Mouse (Mus musculus): ENCODE measurements around the gene Gpx3. TPM values are rescaled to one million over a fixed set of nuclear protein-coding genes. Genes with fewer than 3 reads are reported as not detected.

Gpx3 gene
- polyA plus RNA-seq, 1 experiment from 2014 or later = 22.6 TPM

GRCm38 (mm10) chr11:54905931-54906330, 3.7 kb downstream of the Gpx3 start:
- H3K4me1 ChIP-seq (ENCODE audit: control insufficient read depth, insufficient read depth, low read length) = no peaks in the 10 kb centered on the region
- DNase-seq (no peak), ATAC-seq (ENCODE audit: low FRiP score, low TSS enrichment) (no peak)
- no peaks in the 10 kb centered on the region for H3K9me3 ChIP-seq (ENCODE audit: control insufficient read depth, low read length)
- no peak overlapping the region for H3K4me3 ChIP-seq (replicated peaks; ENCODE audit: low read depth, low read length)
- no peaks in the 10 kb centered on the region for H3K27me3 ChIP-seq (ENCODE audit: control insufficient read depth, insufficient read depth, low read length)
- peaks cover 6% of the 10 kb centered on the region; the same call in 1 of the 2 replicates for H3K36me3 ChIP-seq (ENCODE audit: control insufficient read depth, insufficient read depth, low read length)
- no peak overlapping the region for H3K4me2 ChIP-seq (ENCODE audit: low read length)
- H3K9ac ChIP-seq (replicated peaks; ENCODE audit: low read length) = no peak overlapping the region
- H3K27ac ChIP-seq (replicated peaks; ENCODE audit: low read depth, low read length) = no peak overlapping the region
- 69% methylated on average over 4 of the region's 4 CpGs for whole genome bisulfite sequencing

- H3K4me3 ChIP-seq (replicated peaks; ENCODE audit: low read depth, low read length) = no peak overlapping the region
- 93% methylated on average over 4 of the region's 4 CpGs for WGBS
- DNase-seq (no peak), ATAC-seq (ENCODE audit: low FRiP score, low TSS enrichment) (no peak)
- no peak overlapping the region for H3K27ac ChIP-seq (replicated peaks; ENCODE audit: low read depth, low read length)
- H3K27me3 ChIP-seq (ENCODE audit: control insufficient read depth, insufficient read depth, low read length) = no peaks in the 10 kb centered on the region
- no peak overlapping the region for H3K4me2 ChIP-seq (ENCODE audit: low read length)
- H3K9me3 ChIP-seq (ENCODE audit: control insufficient read depth, low read length) = no peaks in the 10 kb centered on the region
- H3K36me3 ChIP-seq (ENCODE audit: control insufficient read depth, insufficient read depth, low read length) = peaks cover 8% of the 10 kb centered on the region; the same call in 1 of the 2 replicates
- H3K9ac ChIP-seq (replicated peaks; ENCODE audit: low read length) = no peak overlapping the region
- no peaks in the 10 kb centered on the region for H3K4me1 ChIP-seq (ENCODE audit: control insufficient read depth, insufficient read depth, low read length)
These were observed 4.2 kb downstream of the Gpx3 start for GRCm38 (mm10) chr11:54906466-54906865.

- Histone ChIP-seq H3K9me3 (ENCODE audit: control insufficient read depth, low read length) (no peaks in the 10 kb centered on the region), H3K4me2 (ENCODE audit: low read length) (no peak overlapping the region), H3K27ac (replicated peaks; ENCODE audit: low read depth, low read length) (no peak overlapping the region), H3K27me3 (ENCODE audit: control insufficient read depth, insufficient read depth, low read length) (no peaks in the 10 kb centered on the region), H3K4me3 (replicated peaks; ENCODE audit: low read depth, low read length) (no peak overlapping the region), H3K4me1 (ENCODE audit: control insufficient read depth, insufficient read depth, low read length) (no peaks in the 10 kb centered on the region), H3K9ac (replicated peaks; ENCODE audit: low read length) (no peak overlapping the region), H3K36me3 (ENCODE audit: control insufficient read depth, insufficient read depth, low read length) (peaks cover 8% of the 10 kb centered on the region; the same call in 1 of the 2 replicates)
- no peak for ATAC-seq (ENCODE audit: low FRiP score, low TSS enrichment)
- DNase-seq = no peak
- WGBS = 88% methylated on average over 5 of the region's 5 CpGs
These were observed 5.0 kb downstream of the Gpx3 start for GRCm38 (mm10) chr11:54907259-54907658.

- DNase-seq (no peak), ATAC-seq (ENCODE audit: low FRiP score, low TSS enrichment) (no peak)
- no peak overlapping the region for H3K4me3 ChIP-seq (replicated peaks; ENCODE audit: low read depth, low read length)
- H3K36me3 ChIP-seq (ENCODE audit: control insufficient read depth, insufficient read depth, low read length) = peaks cover 14% of the 10 kb centered on the region; the same call in 1 of the 2 replicates
- no peak overlapping the region for H3K27ac ChIP-seq (replicated peaks; ENCODE audit: low read depth, low read length)
- no peaks in the 10 kb centered on the region for H3K27me3 ChIP-seq (ENCODE audit: control insufficient read depth, insufficient read depth, low read length)
- no peak overlapping the region for H3K9ac ChIP-seq (replicated peaks; ENCODE audit: low read length)
- no peak overlapping the region for H3K4me2 ChIP-seq (ENCODE audit: low read length)
- 95% methylated on average over 11 of the region's 11 CpGs for WGBS
- no peaks in the 10 kb centered on the region for H3K4me1 ChIP-seq (ENCODE audit: control insufficient read depth, insufficient read depth, low read length)
- no peaks in the 10 kb centered on the region for H3K9me3 ChIP-seq (ENCODE audit: control insufficient read depth, low read length)
These were observed 7.0 kb downstream of the Gpx3 start for GRCm38 (mm10) chr11:54909273-54909672.

- WGBS = 91% methylated on average over 12 of the region's 12 CpGs
- Histone ChIP-seq H3K9ac (replicated peaks; ENCODE audit: low read length) (no peak overlapping the region), H3K4me3 (replicated peaks; ENCODE audit: low read depth, low read length) (no peak overlapping the region), H3K9me3 (ENCODE audit: control insufficient read depth, low read length) (no peaks in the 10 kb centered on the region), H3K4me2 (ENCODE audit: low read length) (no peak overlapping the region), H3K27ac (replicated peaks; ENCODE audit: low read depth, low read length) (no peak overlapping the region), H3K4me1 (ENCODE audit: control insufficient read depth, insufficient read depth, low read length) (no peaks in the 10 kb centered on the region), H3K27me3 (ENCODE audit: control insufficient read depth, insufficient read depth, low read length) (no peaks in the 10 kb centered on the region), H3K36me3 (ENCODE audit: control insufficient read depth, insufficient read depth, low read length) (peaks cover 16% of the 10 kb centered on the region; the same call in 1 of the 2 replicates)
- ATAC-seq (ENCODE audit: low FRiP score, low TSS enrichment) (no peak), DNase-seq (no peak)
These were observed 7.9 kb downstream of the Gpx3 start for GRCm38 (mm10) chr11:54910081-54910665.

GRCm38 (mm10) chr11:54911201-54911600, 8.9 kb downstream of the Gpx3 start:
- Histone ChIP-seq H3K27ac (replicated peaks; ENCODE audit: low read depth, low read length) (no peak overlapping the region), H3K36me3 (ENCODE audit: control insufficient read depth, insufficient read depth, low read length) (peaks cover 19% of the 10 kb centered on the region; the same call in 1 of the 2 replicates), H3K27me3 (ENCODE audit: control insufficient read depth, insufficient read depth, low read length) (no peaks in the 10 kb centered on the region), H3K9me3 (ENCODE audit: control insufficient read depth, low read length) (no peaks in the 10 kb centered on the region), H3K4me1 (ENCODE audit: control insufficient read depth, insufficient read depth, low read length) (no peaks in the 10 kb centered on the region), H3K4me2 (ENCODE audit: low read length) (no peak overlapping the region), H3K4me3 (replicated peaks; ENCODE audit: low read depth, low read length) (no peak overlapping the region), H3K9ac (replicated peaks; ENCODE audit: low read length) (no peak overlapping the region)
- WGBS = 95% methylated on average over 3 of the region's 3 CpGs
- DNase-seq = no peak
- no peak for ATAC-seq (ENCODE audit: low FRiP score, low TSS enrichment)

GRCm38 (mm10) chr11:54911671-54912502, 9.6 kb downstream of the Gpx3 start:
- Histone ChIP-seq H3K4me1 (ENCODE audit: control insufficient read depth, insufficient read depth, low read length) (no peaks in the 10 kb centered on the region), H3K36me3 (ENCODE audit: control insufficient read depth, insufficient read depth, low read length) (peaks cover 23% of the 10 kb centered on the region), H3K9me3 (ENCODE audit: control insufficient read depth, low read length) (no peaks in the 10 kb centered on the region), H3K9ac (replicated peaks; ENCODE audit: low read length) (no peak overlapping the region), H3K27me3 (ENCODE audit: control insufficient read depth, insufficient read depth, low read length) (no peaks in the 10 kb centered on the region), H3K27ac (replicated peaks; ENCODE audit: low read depth, low read length) (no peak overlapping the region), H3K4me2 (ENCODE audit: low read length) (no peak overlapping the region), H3K4me3 (replicated peaks; ENCODE audit: low read depth, low read length) (no peak overlapping the region)
- no peak for DNase-seq
- 92% methylated on average over 7 of the region's 7 CpGs for WGBS
- ATAC-seq (ENCODE audit: low FRiP score, low TSS enrichment) = no peak

- 88% methylated on average over 9 of the region's 9 CpGs for WGBS
- H3K27me3 ChIP-seq (ENCODE audit: control insufficient read depth, insufficient read depth, low read length) = no peaks in the 10 kb centered on the region
- no peaks in the 10 kb centered on the region for H3K4me1 ChIP-seq (ENCODE audit: control insufficient read depth, insufficient read depth, low read length)
- no peak overlapping the region for H3K4me2 ChIP-seq (ENCODE audit: low read length)
- no peak overlapping the region for H3K4me3 ChIP-seq (replicated peaks; ENCODE audit: low read depth, low read length)
- peaks cover 31% of the 10 kb centered on the region for H3K36me3 ChIP-seq (ENCODE audit: control insufficient read depth, insufficient read depth, low read length)
- DNase-seq (no peak), ATAC-seq (ENCODE audit: low FRiP score, low TSS enrichment) (no peak)
- H3K9ac ChIP-seq (replicated peaks; ENCODE audit: low read length) = no peak overlapping the region
- H3K27ac ChIP-seq (replicated peaks; ENCODE audit: low read depth, low read length) = no peak overlapping the region
- H3K9me3 ChIP-seq (ENCODE audit: control insufficient read depth, low read length) = no peaks in the 10 kb centered on the region
These were observed 10.5 kb downstream of the Gpx3 start for GRCm38 (mm10) chr11:54912503-54913316.

Data from midbrain, embryonic 14.5 days (tissue).